Mouse (Mus musculus) lung, postnatal 0 days (tissue): Measurements from ENCODE around the gene Pkig. TPM values are rescaled to one million over a fixed set of nuclear protein-coding genes. Genes with fewer than 3 reads are reported as not detected.

Experiments used
- ATAC-seq: fragments of 200-750 bp; cut with Nextera tagmentation; 2 replicates; pipeline ENCODE4 v1.8.0; 2017; ENCODE audit warnings: moderate library complexity
- DNase-seq: peaks from one replicate; pipeline ENCODE4 v3.0.0-alpha.2; 2016; ENCODE audit warnings: low spot score
- H3K27ac ChIP-seq: fragments of 300-500 bp; sonication (generic); 2 replicates; pipeline ENCODE4 v1.5.1; 2014; ENCODE audit warnings: antibody characterized with exemption, mild to moderate bottlenecking, low read length, mixed read lengths
- H3K27me3 ChIP-seq: fragments of 300-500 bp; sonication (generic); replicated peaks from 2 replicates; pipeline ENCODE4 v1.6.1; 2014; ENCODE audit warnings: low read length, mixed read lengths; ENCODE audit not compliant: insufficient read depth
- H3K36me3 ChIP-seq: fragments of 300-500 bp; sonication (generic); 2 replicates; pipeline ENCODE4 v1.6.1; 2014; ENCODE audit warnings: low read length, mixed read lengths; ENCODE audit not compliant: insufficient read depth
- H3K4me1 ChIP-seq: fragments of 300-500 bp; sonication (generic); 2 replicates; pipeline ENCODE4 v1.6.1; 2014; ENCODE audit warnings: antibody characterized with exemption, low read depth, low read length, mixed read lengths; ENCODE audit not compliant: insufficient read depth
- H3K4me2 ChIP-seq: fragments of 300-500 bp; sonication (generic); replicated peaks from 2 replicates; pipeline ENCODE4 v1.6.1; 2014; ENCODE audit warnings: low read depth, mild to moderate bottlenecking, low read length, moderate library complexity, mixed read lengths
- H3K4me3 ChIP-seq: fragments of 300-500 bp; sonication (generic); 2 replicates; pipeline ENCODE4 v1.5.1; 2014; ENCODE audit warnings: low read depth, low read length
- H3K9ac ChIP-seq: fragments of 300-500 bp; sonication (generic); replicated peaks from 2 replicates; pipeline ENCODE4 v1.6.1; 2014; ENCODE audit warnings: low read depth, mild to moderate bottlenecking
- H3K9me3 ChIP-seq: fragments of 300-500 bp; sonication (generic); 2 replicates; pipeline ENCODE4 v1.6.1; 2016; ENCODE audit warnings: low read length, mixed read lengths
- CTCF ChIP-seq: IDR thresholded peaks from 2 replicates; pipeline ENCODE4 v1.5.1; 2016; ENCODE audit warnings: antibody characterized with exemption, mild to moderate bottlenecking
- EP300 ChIP-seq: IDR thresholded peaks from 2 replicates; pipeline ENCODE4 v1.6.1; 2016; ENCODE audit warnings: antibody characterized with exemption, mild to moderate bottlenecking, control low read depth
- WGBS: fragments of 180-500 bp; shearing (Covaris S2); extraction: QIAGEN DNeasy Blood & Tissue Kit; methylation state at CpG from one replicate; pipeline ENCODE4 v1.1.7; 2014; 5-methylcytosine and 5-hydroxymethylcytosine counted together
- polyA plus RNA-seq: library from polyadenylated mRNA; unstranded; fragments of >200 nt; fragmentation: Nextera tagmentation; extraction: Ambion mirVana; gene quantifications from 2 replicates; pipeline ENCODE4 v1.2.1, GENCODE M21; 2015

Gene Pkig
- polyA plus RNA-seq, 1 experiment from 2014 or later = 106 TPM

DNA sequence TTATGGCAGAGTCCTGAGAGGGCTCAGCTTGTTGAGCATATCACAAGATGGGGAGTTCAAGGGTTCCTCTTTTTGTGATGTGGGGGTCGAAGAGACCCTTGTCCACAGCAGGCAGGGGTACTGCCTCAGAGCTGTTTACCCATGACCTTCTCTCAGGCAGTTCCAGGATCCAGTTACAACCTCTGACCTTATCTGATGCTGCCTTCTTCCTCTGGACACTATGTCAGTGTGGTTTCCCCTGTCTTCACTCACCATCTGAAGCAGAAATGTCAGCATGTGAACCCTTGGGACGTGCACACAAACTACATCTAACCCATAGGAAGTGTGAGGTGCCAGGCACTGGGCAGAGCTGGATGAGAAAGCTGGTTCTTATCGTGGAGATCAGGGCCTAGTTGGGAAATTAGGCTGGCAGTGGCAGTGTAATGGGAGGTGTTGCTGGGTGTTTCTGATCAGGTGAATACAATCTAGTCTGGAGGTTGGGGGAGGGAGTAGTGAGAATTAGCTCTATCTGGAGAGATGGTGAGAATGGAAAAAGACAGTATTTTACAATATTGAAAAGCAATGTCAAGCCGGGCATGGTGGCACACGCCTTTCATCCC lies 2.0 kb downstream of the Pkig start:
- no peak for DNase-seq
- no peak for ATAC-seq
- peaks cover 2% of the 10 kb centered on the region; the same call in 1 of the 2 replicates for H3K4me1 ChIP-seq
- H3K27me3 ChIP-seq = no peaks in the 10 kb centered on the region
- no peak overlapping the region for H3K9ac ChIP-seq
- no peaks in the 10 kb centered on the region for H3K36me3 ChIP-seq
- no peak overlapping the region for H3K4me2 ChIP-seq
- no peak overlapping the region for H3K4me3 ChIP-seq
- no peak for TF ChIP-seq CTCF
- TF ChIP-seq EP300 = no peak
- H3K9me3 ChIP-seq = no peaks in the 10 kb centered on the region
- no peak overlapping the region for H3K27ac ChIP-seq
- 78% methylated on average over 5 of the region's 5 CpGs for WGBS

DNA sequence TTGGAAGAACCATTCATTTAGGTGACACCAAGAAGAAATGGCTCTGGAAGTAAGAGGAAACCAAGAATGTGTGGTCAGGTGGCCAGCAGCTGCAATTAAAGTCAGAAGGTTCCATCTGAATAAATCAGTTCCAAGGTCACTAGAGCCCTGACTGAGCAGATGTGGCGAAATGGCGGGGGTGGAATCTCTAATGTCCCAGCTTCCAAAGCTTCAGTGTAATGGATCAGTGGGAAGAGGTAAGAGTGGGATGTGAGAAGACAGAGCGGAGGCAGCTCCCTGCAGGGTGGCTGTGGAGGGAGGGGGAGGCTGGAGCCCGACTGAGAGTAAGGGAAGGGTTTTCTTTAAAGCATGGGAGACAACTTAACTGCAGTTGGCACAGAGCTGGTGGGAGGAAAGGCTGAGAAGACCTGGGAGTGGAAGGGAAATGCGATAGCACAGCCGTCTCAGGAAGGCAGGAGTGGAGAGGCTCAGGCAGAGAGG lies 3.2 kb downstream of the Pkig start:
- H3K4me3 ChIP-seq = no peak overlapping the region
- no peak overlapping the region for H3K4me2 ChIP-seq
- peaks cover 2% of the 10 kb centered on the region; the same call in 1 of the 2 replicates for H3K4me1 ChIP-seq
- H3K27ac ChIP-seq = no peak overlapping the region
- H3K9ac ChIP-seq = no peak overlapping the region
- H3K9me3 ChIP-seq = no peaks in the 10 kb centered on the region
- 59% methylated on average over 6 of the region's 6 CpGs for WGBS
- TF ChIP-seq CTCF (no peak), EP300 (no peak)
- H3K36me3 ChIP-seq = no peaks in the 10 kb centered on the region
- DNase-seq (no peak), ATAC-seq (no peak)
- H3K27me3 ChIP-seq = no peaks in the 10 kb centered on the region

DNA sequence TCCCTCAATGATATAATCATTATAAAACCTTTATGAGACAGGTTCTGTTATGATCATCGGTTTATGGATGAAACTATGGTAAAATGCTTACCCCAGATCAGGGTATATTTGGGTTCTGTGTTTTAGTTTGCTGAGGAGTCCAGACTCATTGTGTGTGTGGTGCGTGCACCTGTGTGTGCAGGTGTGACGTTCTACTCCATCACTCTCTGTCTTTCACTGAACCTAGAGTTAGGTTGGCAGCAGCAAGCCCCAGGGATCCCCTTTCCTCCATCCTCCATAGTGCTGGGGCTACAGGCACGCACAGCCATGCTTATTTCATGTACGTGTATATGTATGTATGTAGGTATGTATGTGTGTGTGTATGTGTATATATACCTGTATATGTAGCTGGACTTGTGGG lies 3.9 kb downstream of the Pkig start:
- Histone ChIP-seq H3K36me3 (no peaks in the 10 kb centered on the region), H3K4me3 (no peak overlapping the region), H3K4me1 (peaks cover 2% of the 10 kb centered on the region; the same call in 1 of the 2 replicates), H3K27ac (no peak overlapping the region), H3K9ac (no peak overlapping the region), H3K27me3 (no peaks in the 10 kb centered on the region), H3K4me2 (no peak overlapping the region), H3K9me3 (no peaks in the 10 kb centered on the region)
- WGBS = 96% methylated on average over 5 of the region's 5 CpGs
- ATAC-seq (no peak), DNase-seq (no peak)
- TF ChIP-seq CTCF (no peak), EP300 (no peak)

DNA sequence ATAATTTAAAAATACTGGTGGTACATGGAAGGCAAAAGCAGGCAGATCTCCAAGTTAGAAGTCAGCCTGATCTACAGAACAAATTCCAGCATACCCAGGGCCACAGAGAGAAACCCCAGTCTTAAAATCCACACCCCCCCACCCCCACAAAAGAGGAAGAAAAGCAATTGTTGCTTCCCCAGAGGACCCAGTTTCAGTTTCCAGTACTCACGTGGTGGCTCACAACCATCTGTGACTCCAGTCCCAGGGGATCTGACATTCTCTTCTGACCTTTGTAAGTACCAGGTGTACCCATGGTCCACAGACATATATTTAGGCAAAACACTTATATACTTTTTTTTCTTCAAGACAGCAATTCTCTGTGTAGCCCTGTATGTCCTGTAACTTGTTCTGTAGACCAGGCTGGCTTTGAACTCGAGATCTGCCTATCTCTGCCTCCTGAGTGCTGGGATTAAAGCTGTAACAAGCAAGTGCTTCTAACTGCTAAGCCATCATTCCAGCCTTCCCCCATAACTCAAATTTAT lies 4.6 kb downstream of the Pkig start:
- H3K4me3 ChIP-seq = no peak overlapping the region
- no peak overlapping the region for H3K4me2 ChIP-seq
- WGBS = 81% methylated on average over 2 of the region's 2 CpGs
- ATAC-seq (no peak), DNase-seq (no peak)
- peaks cover 2% of the 10 kb centered on the region; the same call in 1 of the 2 replicates for H3K4me1 ChIP-seq
- no peaks in the 10 kb centered on the region for H3K36me3 ChIP-seq
- H3K9me3 ChIP-seq = no peaks in the 10 kb centered on the region
- no peaks in the 10 kb centered on the region for H3K27me3 ChIP-seq
- TF ChIP-seq CTCF = no peak
- TF ChIP-seq EP300 = no peak
- no peak overlapping the region for H3K27ac ChIP-seq
- H3K9ac ChIP-seq = no peak overlapping the region

DNA sequence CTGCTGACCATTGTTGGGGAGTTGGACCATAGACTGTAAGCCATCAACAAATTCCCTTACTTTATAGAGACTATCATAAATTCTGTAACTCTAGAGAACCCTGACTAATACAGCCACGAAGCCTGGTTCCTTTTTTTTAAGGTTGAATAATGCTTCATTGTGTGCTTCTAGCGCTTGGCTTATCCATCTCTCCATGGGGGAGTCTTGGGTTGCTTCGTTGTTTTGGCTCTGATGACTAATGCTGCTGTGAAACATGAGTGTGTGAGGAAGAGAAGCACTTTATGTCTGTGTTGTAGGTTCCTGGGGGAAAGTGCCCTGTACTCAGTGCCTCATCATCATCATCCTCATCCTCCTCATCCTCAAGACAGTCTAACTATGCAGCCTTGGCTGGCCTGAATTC lies 5.7 kb downstream of the Pkig start:
- 70% methylated on average over 3 of the region's 3 CpGs for whole genome bisulfite sequencing
- no peaks in the 10 kb centered on the region for H3K9me3 ChIP-seq
- DNase-seq (no peak), ATAC-seq (no peak; the same call in 1 of the 2 replicates)
- no peaks in the 10 kb centered on the region for H3K36me3 ChIP-seq
- H3K4me3 ChIP-seq = no peak overlapping the region
- peaks cover 2% of the 10 kb centered on the region; the same call in 1 of the 2 replicates for H3K4me1 ChIP-seq
- TF ChIP-seq EP300 (no peak), CTCF (no peak)
- H3K9ac ChIP-seq = no peak overlapping the region
- H3K4me2 ChIP-seq = no peak overlapping the region
- H3K27me3 ChIP-seq = no peaks in the 10 kb centered on the region
- H3K27ac ChIP-seq = no peak overlapping the region

DNA sequence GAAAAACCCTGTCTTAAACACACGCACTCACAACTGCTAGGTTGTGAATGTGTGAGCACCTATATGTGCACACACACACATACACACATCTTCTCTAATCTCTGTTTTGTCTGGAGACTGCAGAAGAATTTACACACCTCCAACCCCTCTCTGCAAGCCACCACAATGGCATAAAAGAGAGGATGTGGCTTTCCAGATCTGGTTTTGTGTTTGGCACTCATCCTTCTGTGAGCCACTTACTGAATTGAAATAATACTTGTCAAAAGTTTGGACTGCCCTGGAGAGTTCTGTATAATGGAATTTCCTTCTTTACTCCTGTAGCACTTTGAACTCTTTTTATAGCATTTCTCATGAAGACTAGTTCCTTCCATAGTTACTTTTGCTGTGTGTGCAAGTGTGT lies 8.9 kb downstream of the Pkig start:
- WGBS = 87% methylated on average over 1 of the region's 1 CpGs

More for the DNA sequence above, 8.9 kb downstream of the Pkig start:
- H3K27ac ChIP-seq = no peak overlapping the region
- TF ChIP-seq EP300 (no peak), CTCF (no peak)
- H3K9ac ChIP-seq = no peak overlapping the region
- no peak overlapping the region for H3K4me3 ChIP-seq
- H3K36me3 ChIP-seq = no peaks in the 10 kb centered on the region
- no peak for DNase-seq
- ATAC-seq = no peak
- H3K9me3 ChIP-seq = no peaks in the 10 kb centered on the region
- H3K27me3 ChIP-seq = no peaks in the 10 kb centered on the region
- no peaks in the 10 kb centered on the region for H3K4me1 ChIP-seq
- no peak overlapping the region for H3K4me2 ChIP-seq
